In the genomic region with DNA sequence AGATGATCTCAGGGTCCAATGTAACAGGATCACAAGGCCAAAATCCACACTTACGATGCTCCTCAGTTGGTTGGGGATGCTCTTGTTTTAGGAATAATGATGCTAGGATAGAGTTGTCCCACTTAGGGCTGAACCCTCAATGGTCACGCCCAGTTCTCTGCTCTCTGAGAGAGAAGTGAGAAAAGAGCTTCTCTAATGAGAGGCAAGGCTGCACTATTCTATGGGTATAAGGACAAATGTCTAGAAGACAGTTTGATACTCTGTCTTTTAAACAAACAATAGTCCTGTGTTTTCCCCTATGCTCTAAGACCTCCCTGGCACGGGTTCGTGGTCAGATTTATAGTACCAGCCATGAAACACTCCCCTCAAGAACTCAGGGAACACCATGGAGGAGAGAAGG, we compare ENCODE assay signal across 24 mouse cellular contexts. TPM values are rescaled to one million over a fixed set of nuclear protein-coding genes. Genes with fewer than 3 reads are reported as not detected.
DNase-seq lines count a peak whose midpoint lies in the region; ATAC-seq lines count a peak whose summit lies in the region.
"Had no signal": no experiment of that assay in that cellular context is flagged by ENCODE, and none has a peak within 500 bp of the region (broad histone marks: within the 10 kb centered on the region; RNA-seq: fewer than 3 reads in every experiment).

A gene (minus strand): TSS at position 101 of the 400 bp plus-strand sequence.

- intact Hi-C loops in heart, postnatal 14 days (cut with DNase I) = no loop called here

- peak; percentile 76 for DNase-seq in heart, adult 11 months
- DNase-seq in heart, postnatal 14 days = no peak
- no peak for DNase-seq in frontal cortex, postnatal 14 days (ENCODE audit: low spot score in 2 of 2)
- no peak for DNase-seq in adrenal gland, adult 8-10 months
- DNase-seq in adipocyte (ENCODE audit: low spot score) = no peak
- DNase-seq: adrenal gland, postnatal 36 days; cerebellum, adult 8-10 months; cerebellum, postnatal 25 days; gastrocnemius, adult 2 months; gastrocnemius, postnatal 36 days; heart, postnatal 10 days; kidney, adult 18-20 months; kidney, postnatal 25 days; lung, postnatal 4 days; right cerebral cortex, adult 18-20 months had no signal

- no peak for ATAC-seq in CD4-positive, CD25-positive, alpha-beta regulatory T cell, adult 4 months
- peak; percentile 34; the same call in 1 of the 2 replicates for ATAC-seq in common myeloid progenitor, adult 5-6 weeks (replicated peaks; ENCODE audit: low read depth, poor library complexity, severe bottlenecking)
- ATAC-seq in megakaryocyte, adult 5-6 weeks (ENCODE audit: poor library complexity, severe bottlenecking) = peak; percentile 6; the same call in 1 of the 2 replicates
- ATAC-seq: forebrain, embryonic 14.5 days; Patski had no signal

RNA-seq across cellular contexts. Expression of the gene that starts here (rescaled TPM):
- total RNA-seq in heart, postnatal 14 days (2021) = 1 to 10 TPM in 1 of 2 experiments, under 1 TPM in 1; 0.45 to 1.1 TPM
- 100 to 1,000 TPM; 218 to 281 TPM for polyA plus RNA-seq in CD4-positive, CD25-positive, alpha-beta regulatory T cell, adult 4 months (2017; shearing (Covaris generic))
- 0.64 and 10.8 TPM in 2 replicates for total RNA-seq in common myeloid progenitor, adult 5-6 weeks (2017)
- total RNA-seq in megakaryocyte, adult 5-6 weeks (2015) = 3.8 and 5.0 TPM in 2 replicates
- total RNA-seq in megakaryocyte, adult 5-6 weeks (2017) = 5.9 and 8.5 TPM in 2 replicates
- 1 to 10 TPM in 2 of 4 experiments, under 1 TPM in 2; 0.44 to 1.8 (median 1.0) TPM for total RNA-seq in adrenal gland, adult 8-10 months (2022)
- total RNA-seq: MEL had no signal
- polyA plus RNA-seq: C2C12; hindbrain, embryonic 10.5 days; midbrain, embryonic 12.5 days; Patski had no signal
